Mouse (Mus musculus) urinary bladder, postnatal 25 days (tissue): ENCODE results near the gene Klhdc4.

Experiments
- DNase-seq: peaks from one replicate; pipeline ENCODE4 v3.0.0; 2022; ENCODE audit warnings: low spot score

The Klhdc4 gene

GRCm38 (mm10) chr8:121808032-121808431 is 21.3 kb downstream of the Klhdc4 start:
- DNase-seq = no peak

- no peak for DNase-seq
Observed at GRCm38 (mm10) chr8:121806126-121806525, 23.2 kb downstream of the Klhdc4 start.

- DNase-seq = no peak
Observed at GRCm38 (mm10) chr8:121804829-121805228, 24.5 kb downstream of the Klhdc4 start.

- DNase-seq = no peak
Observed at GRCm38 (mm10) chr8:121798401-121798800, 31.0 kb downstream of the Klhdc4 start.

- no peak for DNase-seq
Observed at GRCm38 (mm10) chr8:121796406-121796805, 33.0 kb downstream of the Klhdc4 start.

GRCm38 (mm10) chr8:121795461-121795860 is 33.9 kb downstream of the Klhdc4 start:
- no peak for DNase-seq

- no peak for DNase-seq
Observed at GRCm38 (mm10) chr8:121794151-121794550, 35.2 kb downstream of the Klhdc4 start.

GRCm38 (mm10) chr8:121792627-121793026 is 36.7 kb downstream of the Klhdc4 start:
- no peak for DNase-seq

- no peak for DNase-seq
Observed at GRCm38 (mm10) chr8:121792159-121792558, 37.2 kb downstream of the Klhdc4 start.

GRCm38 (mm10) chr8:121788786-121789185 is 40.6 kb downstream of the Klhdc4 start:
- no peak for DNase-seq

- no peak for DNase-seq
Observed at GRCm38 (mm10) chr8:121786542-121786941, 42.8 kb downstream of the Klhdc4 start.

- DNase-seq = no peak
Observed at GRCm38 (mm10) chr8:121782493-121782892, 46.9 kb downstream of the Klhdc4 start.

GRCm38 (mm10) chr8:121773876-121774275 is 55.5 kb downstream of the Klhdc4 start:
- no peak for DNase-seq

GRCm38 (mm10) chr8:121770845-121771752 is 58.3 kb downstream of the Klhdc4 start:
- no peak for DNase-seq

- DNase-seq = no peak
Observed at GRCm38 (mm10) chr8:121769621-121770020, 59.7 kb downstream of the Klhdc4 start.

GRCm38 (mm10) chr8:121769095-121769494 is 60.3 kb downstream of the Klhdc4 start:
- no peak for DNase-seq

GRCm38 (mm10) chr8:121765594-121766138 is 63.7 kb downstream of the Klhdc4 start:
- no peak for DNase-seq

- no peak for DNase-seq
Observed at GRCm38 (mm10) chr8:121763700-121764013, 65.7 kb downstream of the Klhdc4 start.

- no peak for DNase-seq
Observed at GRCm38 (mm10) chr8:121762999-121763699, 66.2 kb downstream of the Klhdc4 start.

GRCm38 (mm10) chr8:121761480-121761879 is 67.9 kb downstream of the Klhdc4 start:
- no peak for DNase-seq

GRCm38 (mm10) chr8:121760484-121760883 is 68.9 kb downstream of the Klhdc4 start:
- no peak for DNase-seq

GRCm38 (mm10) chr8:121758470-121758869 is 70.9 kb downstream of the Klhdc4 start:
- no peak for DNase-seq

- DNase-seq = peak; percentile 28
Observed at GRCm38 (mm10) chr8:121751407-121751806, 78.0 kb downstream of the Klhdc4 start.
